Mouse (Mus musculus) lung, postnatal 10 days (tissue): ENCODE results near the gene Zfp618.

ENCODE experiments used
- DNase-seq: peaks from one replicate; pipeline ENCODE4 v3.0.0; 2021

Gene Zfp618

DNA sequence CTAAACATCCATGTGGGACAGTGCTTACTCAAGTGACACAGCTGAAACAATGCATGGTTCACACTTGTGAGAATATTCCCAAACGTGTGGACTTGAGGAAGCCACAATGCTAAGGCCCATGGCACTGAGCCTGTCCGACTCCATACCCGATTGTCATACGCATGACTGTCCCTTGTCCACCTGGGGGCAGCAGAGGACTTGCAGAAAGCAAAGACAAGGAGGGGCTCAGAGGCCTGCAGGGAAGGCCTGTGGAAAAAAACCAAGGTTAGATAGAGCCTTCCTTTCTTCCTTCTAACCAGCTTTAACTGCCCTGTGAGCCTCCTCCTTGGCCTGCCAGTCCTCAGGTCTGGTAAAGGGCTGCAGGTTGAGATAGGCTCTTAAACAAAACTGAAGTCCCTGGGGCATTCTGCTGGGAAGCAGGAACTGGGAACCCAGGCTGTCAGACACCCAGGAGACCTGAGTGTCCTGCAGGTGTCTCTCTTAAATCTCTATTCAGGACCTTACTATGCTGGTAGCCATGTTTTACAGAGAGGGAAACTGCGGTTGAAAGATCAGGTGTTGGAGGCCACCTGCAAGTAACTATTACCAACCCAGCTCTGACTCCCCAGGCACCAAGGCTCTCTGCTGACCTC is 193.7 kb downstream of the Zfp618 start:
- peak; percentile 93 for DNase-seq

DNA sequence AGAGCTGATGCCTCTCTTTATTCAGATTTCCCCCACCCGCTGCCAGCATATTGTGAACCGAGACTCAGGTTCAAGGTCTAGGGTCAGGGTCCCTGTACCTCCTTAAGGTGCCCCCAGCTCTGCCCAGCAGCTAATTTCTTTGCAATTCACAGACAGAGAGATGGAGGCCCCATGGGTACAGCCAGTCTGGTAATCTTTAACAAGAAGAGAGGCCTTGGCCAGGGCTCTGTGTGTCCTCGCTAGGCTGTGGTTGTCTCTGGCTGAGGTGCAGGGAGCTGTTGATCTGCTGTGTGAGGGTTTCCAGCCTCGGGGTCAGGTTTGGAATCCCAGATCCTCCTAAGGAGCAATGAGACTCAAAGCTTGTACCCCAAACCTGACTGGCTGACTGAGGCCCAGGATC is 200.3 kb downstream of the Zfp618 start:
- no peak for DNase-seq

- DNase-seq, result no peak
Measured at GRCm38 (mm10) chr4:63166323-63166722, 200.9 kb downstream of the Zfp618 start.

DNA sequence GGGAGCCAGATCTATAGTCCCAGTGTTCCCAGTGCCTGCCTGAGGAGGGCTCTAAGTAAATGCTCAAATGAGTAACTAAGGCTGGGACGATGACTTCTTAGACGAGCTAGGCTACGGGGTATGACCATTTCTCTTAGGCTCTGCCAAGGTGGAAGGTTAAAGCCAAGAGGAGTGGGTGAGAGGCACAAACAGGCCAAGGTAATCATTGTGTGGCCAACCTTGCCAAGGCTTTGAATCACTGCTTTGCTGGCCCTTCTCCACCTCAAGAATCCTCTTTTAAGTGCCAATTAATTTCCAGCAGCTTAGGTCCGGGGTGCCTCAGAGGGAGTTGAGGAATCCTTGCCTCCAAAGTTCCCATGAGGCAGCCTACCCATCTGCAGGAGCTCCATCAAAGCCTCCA is 204.7 kb downstream of the Zfp618 start:
- DNase-seq, result no peak

DNA sequence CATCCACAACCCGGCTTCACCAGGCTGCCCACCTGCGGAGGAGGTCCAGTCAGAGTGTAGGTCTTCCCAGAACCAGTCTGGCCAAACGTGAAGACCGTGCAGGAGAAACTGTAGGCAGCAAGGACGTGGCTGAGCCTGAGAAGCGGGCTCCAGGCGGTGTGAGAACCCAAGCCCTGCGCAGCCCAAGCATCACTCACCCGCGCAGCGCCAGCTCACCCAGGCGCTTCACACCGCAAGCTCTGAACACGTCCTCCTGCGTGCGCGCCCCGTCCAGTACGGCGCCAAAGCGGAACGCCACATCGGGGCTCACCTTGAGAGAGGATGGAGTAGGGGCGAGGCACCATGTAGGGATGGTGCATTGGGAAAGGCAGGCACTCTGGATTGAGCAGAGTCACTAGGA is 205.7 kb downstream of the Zfp618 start:
- DNase-seq, result no peak

DNA sequence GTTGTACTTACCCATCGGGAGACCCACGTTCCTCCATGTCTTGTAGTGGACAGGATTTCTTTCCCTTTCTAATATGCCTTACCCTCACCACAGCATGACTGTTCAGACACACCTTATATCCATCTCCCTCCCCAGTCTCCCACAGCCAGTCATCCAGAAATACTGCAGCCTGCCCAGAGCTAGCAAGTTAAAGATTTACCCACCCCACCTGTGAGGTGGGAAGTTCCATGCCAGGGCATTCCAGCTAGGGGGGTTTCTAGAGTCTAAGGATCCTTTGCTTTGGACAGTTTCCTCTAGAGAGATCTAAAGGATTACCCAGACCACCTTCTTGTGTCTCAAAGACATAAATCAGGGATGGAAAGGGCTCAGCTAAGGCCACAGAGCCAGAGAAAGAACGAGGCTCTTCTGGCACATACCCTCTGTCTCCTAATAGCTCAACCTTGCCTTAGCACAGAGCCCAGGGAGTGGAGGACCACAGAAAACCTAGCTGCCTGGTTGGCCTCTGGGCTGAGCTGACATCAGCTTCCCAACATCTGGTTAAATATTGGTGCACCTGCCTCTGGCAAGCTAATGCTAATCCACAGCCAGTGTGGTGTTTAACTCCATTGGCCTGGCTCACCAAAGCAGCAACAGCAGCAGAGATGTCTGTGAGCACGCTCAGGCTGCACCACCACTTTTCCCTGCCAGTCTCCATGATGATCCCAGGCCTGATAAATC is 206.8 kb downstream of the Zfp618 start, which contains the start of gene Kif12:
TSS of gene Kif12 (minus strand) at position 163 of the 717 bp plus-strand sequence.
- DNase-seq, result no peak

DNA sequence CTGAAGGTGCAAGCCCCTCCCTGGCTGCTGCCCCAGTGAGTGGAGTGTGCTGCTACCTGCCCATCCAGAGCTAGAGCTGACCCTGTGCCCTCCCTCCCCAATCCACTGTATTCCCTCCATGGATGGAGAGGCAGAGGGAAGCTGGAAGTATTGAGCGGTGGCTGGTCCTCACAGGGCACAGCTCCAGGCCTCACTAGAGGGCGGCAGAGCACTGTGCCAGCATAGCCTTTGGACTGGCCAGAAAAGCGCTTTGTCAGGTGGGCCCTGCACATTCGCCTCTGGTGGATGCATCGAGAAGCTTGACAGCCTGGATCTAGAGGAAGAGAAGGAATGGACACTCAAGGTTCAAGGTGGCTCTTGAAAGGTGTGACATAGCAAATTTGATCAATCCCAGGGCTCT is 216.2 kb downstream of the Zfp618 start:
- peak; percentile 79 for DNase-seq

DNA sequence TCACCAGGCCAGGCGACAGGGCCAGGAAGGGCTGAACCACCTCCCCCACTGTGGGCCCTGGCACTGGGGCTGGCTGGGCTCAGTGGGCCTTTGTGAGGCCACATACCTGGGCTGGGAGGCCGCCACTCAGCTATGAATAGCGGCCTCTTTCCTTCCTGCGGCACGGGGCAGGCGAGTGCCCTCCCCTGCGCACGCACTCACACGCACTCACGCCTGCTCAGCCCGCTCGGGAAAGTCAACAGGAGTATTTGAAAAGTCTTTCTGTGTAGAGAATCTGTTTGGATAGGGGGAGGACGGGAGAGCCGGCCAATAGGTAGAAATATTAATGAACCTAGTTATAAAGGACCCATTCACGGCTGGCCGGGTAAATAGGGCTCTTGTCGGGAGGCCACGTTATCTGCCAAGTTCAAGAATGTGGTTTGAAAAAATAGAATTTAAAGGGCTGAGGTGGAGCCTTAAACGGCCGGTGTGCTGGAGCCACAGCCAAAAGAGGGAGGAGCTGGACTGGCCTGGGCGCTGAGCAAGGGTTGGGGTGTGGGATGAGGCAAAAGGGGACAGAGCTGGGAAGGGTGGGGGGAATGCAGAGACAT is 221.0 kb downstream of the Zfp618 start:
- peak; percentile 51 for DNase-seq
